Mouse (Mus musculus): Measurements from ENCODE around the gene Taok3.
"Not testable (repeated sequence)": the region's sequence is repeated elsewhere in the genome, so short reads cannot be mapped to it uniquely, and the experiment has no call there.

The Taok3 gene

DNA sequence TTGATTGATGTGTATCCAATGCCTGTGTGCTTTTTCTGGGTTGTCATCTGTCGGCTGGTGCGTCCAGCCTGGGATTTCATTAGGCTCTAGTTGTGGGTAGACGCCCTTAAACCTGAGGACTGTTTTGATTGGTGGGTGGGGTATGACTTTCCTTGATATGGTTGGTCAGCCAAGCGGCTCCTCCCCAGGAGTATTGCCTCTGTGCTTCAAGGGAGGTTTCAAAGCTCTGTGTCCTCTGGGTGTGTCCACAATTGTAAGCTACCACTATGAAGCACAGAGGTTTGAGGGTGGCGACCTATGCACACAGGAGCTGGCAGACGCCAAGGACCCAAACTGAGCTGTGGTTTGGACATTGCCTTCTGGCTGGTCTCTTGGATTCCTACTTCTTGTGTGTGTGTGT is 172.6 kb downstream of the Taok3 start:
- no peak for DNase-seq (ENCODE audit: low read depth, low spot score)

DNA sequence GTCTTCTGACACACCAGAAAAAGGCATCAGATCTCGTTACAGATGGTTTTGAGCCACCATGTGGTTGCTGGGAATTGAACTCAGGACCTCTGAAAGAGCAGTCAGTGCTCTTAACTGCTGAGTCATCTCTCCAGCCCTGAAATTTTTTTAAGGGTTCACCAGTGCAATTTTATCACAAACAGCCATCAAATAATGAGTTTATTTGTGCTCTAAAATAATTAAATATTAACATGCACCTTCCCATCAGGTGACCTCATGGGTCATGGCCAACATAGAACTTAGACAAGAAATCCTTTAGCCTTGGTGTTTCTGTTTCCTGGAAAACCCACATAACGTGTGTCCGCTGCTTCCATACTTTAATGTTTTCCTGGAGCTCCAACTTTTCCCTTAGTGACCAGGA is 173.8 kb downstream of the Taok3 start:
- DNase-seq (ENCODE audit: low read depth, low spot score): not testable (repeated sequence)

GRCm38 (mm10) chr5:117295011-117295410 is 175.1 kb downstream of the Taok3 start:
- no peak for DNase-seq (ENCODE audit: low read depth, low spot score)

- DNase-seq (ENCODE audit: low read depth, low spot score): no peak
Measured at GRCm38 (mm10) chr5:117302899-117303298, 183.0 kb downstream of the Taok3 start.

DNA sequence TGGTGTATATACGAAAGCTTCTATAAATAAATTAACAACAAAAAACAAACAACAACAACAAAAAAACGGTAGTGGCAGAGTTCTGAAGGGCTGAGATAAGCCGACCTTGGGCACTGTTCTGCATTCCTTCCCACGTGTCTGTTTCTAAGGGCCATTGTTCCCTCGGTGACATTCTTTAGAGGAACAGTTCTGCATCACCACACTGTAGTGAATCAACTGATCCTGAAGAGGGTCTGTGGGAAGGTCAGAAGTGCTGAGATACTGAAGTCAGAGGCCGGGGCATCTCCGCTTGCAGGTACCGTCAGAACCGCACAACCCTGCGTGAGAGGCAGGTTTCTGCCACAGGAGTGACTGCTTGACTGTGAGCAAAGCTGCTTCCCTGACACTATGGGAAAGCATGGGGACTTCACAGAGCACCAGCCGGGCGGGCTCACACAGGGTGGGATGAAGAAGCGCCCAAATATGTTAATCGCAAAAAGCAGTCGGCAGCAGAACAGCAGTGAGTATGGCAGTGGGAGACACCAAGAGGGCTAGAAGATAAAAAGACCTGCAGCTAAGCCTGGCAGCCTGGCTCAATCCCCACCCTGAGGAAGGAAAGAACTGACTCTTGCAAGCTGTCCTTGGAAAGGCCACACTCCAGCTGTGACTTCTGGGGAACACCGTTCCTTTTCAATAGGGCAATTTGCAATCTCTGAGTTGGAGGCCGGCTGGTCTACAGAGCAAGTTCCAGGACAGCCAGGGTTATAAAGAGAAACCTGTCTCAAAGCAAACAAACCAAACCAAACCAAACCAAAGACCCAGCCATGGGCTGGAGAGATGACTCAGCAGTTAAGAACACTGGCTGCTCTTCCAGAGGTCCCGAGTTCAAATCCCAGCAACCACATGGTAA is 184.0 kb downstream of the Taok3 start:
- no peak for DNase-seq (ENCODE audit: low read depth, low spot score)

DNA sequence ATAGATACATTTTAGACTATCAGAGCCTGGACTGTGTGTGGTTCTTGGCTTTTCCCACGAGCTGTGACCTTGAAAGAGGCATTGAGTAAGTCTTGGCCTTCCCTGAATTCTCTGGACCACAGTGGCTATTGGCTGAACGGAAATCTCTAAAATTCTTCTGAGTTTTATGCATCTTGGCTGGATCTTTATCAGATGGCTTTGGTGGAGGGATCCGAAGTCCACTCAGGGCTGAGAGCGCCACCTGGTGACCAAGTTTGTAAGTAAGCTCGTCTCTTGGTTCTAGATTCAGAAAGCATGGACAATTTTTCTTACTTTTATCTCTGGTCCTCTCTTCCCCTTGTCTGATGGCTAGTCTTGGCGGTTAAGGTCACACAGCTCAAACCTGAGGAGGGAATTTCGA is 185.0 kb downstream of the Taok3 start:
- peak; percentile 89 for DNase-seq (ENCODE audit: low read depth, low spot score)

- no peak for DNase-seq (ENCODE audit: low read depth, low spot score)
Measured at GRCm38 (mm10) chr5:117305754-117306153, 185.8 kb downstream of the Taok3 start.

GRCm38 (mm10) chr5:117306826-117307225 is 186.9 kb downstream of the Taok3 start:
- DNase-seq (ENCODE audit: low read depth, low spot score): no peak

DNA sequence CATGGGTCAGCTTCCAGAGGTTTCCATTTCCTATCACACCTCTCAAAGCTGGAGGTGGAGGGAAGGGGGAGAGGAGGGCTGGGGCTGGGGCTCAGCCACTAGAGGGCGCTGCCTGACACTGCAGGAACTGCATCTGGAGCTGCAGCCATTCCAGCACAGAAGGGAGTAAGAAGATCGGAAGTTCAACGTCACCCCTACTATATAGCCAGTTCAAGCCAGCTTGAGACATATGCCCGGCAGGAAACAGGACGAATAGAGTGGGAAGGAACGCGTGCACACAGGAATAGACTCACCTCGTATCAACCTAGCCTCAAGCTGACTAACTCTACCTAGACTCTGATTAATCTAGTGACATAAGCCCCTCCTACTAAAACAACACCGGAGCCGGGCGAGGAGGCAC is 187.8 kb downstream of the Taok3 start:
- peak; percentile 77 for DNase-seq (ENCODE audit: low read depth, low spot score)

GRCm38 (mm10) chr5:117313420-117313819 is 193.5 kb downstream of the Taok3 start:
- no peak for DNase-seq (ENCODE audit: low read depth, low spot score)

DNA sequence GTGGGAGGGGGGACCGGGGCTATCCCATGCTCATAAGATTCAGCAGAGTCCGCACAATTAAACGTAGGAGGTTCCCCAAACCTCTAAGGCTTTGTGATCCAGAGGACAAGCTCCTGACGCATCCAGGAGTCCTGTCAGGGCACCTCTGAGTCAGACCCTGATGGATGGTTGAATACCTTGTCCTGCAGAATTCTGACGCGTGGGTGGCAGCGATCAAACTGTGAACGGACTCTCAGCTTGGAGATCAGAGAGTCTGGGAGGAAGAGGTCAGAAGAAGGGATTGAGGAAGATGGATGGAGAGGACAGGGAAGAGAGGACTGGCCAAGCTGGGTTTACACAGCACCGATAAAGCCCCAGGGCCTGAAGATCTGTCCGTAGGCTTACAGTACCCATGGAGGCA is 194.0 kb downstream of the Taok3 start:
- no peak for DNase-seq (ENCODE audit: low read depth, low spot score)

DNA sequence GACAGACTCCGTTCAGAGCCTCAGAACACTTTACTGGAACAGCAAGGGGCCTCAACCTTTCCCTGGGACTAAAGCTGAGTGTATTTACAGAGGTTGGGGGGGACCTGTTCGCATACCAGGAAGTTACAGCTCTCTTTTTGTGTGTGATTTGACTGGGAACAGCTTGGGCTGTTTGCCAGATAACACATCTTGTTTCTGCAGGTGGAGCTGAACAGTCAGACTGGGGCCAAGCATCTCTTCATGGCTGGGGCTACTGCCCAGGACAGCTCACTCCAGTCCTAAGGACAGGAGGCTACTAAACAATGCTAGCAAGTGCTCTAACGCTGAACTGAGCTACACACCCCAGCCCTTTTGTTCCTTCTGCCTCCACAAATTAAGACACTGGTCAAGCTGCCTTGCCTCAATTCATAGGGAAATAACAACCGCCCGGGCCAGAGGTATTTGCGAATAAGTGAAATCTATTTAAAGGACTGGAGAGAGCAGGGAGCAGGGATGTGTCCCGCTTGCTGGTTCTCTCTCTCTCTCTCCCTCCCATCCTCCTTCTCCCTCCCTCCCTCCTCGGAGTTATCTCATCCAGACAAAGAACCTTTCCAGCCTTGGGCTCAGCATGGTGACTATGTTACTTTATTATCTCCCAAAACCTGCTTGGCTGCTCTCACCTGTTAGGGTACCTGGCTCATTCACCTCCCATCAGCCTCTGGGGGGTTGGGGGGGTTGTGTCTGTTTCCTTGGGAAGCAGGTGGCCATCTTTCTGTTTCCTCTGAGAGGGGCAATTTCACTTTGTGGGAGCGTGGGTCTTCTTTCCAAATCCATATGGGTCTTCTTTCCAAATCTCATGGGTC is 194.9 kb downstream of the Taok3 start:
- DNase-seq (ENCODE audit: low read depth, low spot score): no peak

GRCm38 (mm10) chr5:117318741-117319629 is 199.1 kb downstream of the Taok3 start, which contains the start of gene Vsig10:
Gene Vsig10 (plus strand): TSS chr5:117319083.
- peak; percentile 63 for DNase-seq (ENCODE audit: low read depth, low spot score)

- DNase-seq (ENCODE audit: low read depth, low spot score): no peak
Measured at GRCm38 (mm10) chr5:117323751-117324150, 203.8 kb downstream of the Taok3 start.

Measured in brain, adult 2 months (tissue).